Mouse (Mus musculus) neutrophil, adult 59 days (primary cell): ENCODE results near the gene Hipk3. TPM values are rescaled to one million over a fixed set of nuclear protein-coding genes. Genes with fewer than 3 reads are reported as not detected.

Experiments used
- total RNA-seq, 2 experiments: library from RNA; stranded (reverse); gene quantifications; 1 replicate in 1 of 2; 2 replicates in 1 of 2; pipeline ENCODE4 v1.2.4; 2023

Hipk3 gene
- total RNA-seq = 10 to 100 TPM; 36.5 to 37.6 TPM

DNA sequence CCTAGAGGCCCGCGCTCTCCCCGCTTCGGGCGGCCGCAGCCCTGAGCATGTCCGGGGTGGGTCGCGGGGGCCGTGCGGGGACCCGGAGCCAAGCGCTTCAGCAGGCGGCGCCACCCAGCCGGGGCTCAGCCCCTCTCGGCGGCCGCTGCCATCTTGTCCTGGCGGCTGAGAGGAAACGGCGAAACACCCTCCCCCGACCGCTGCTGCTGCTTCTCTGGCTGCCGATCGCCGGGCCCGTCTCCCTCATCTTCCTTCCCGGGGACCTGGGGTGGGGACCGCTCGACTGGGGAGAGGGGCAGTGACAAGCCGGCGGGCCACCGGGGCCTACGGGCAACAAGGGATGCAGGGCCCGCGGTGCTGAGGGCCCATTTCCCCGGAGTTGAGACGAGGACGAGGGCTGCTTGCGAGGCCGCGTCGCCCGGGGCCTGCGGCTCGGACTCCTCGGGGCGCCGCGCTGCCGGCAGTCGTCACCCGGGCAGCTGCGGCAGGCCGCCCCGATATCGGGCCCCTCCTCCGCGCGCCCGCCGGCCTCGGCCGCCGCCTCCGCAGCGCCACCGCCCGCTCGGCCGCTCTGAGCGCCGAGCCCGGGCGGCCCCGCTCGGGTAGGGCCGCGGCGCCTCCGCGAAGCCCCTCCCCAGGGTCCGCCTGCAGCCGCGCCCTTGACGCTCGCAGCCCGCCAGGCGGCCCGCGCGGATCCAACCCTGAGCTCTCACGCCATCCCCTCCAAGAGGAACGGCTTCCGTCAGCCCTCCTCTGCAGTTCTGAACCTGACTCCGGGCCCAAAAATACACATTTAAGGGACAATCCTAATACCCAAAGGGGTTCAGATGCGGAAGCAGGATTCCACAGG is at the start of gene Hipk3:
Hipk3 (minus strand) TSS at position 496 of the 850 bp plus-strand sequence.

DNA sequence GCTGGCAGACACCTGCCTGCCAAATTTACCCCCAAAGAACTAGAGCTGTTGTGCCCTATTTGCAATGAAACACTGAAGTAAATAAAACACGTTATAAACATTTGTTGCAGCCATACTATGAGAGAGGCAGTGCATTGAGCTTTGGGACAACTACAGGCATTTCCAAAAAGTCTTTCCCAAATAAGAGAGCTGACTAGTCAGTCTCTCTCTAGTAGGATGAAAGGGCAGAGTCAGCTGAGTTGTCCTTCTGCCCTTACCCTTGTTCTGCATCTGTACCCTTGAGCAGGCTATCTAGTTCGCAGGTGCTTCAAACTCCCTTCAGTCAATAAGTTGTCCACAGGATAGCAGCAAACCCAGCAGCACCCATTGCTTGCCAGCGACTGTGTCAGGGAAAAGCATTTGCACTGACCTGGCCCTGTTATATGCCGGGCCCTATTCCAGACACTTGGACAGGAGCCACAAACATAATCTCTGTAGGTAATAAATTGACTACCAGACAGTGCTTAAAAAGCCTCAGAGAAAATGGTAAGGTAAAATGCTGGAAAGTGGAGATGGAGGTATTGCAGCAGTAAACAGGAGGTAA is 83.2 kb downstream of the Hipk3 start, which contains the start of gene D430041D05Rik:
D430041D05Rik (minus strand) TSS at position 51 of the 583 bp plus-strand sequence.

Other genes starting within 250 kb of the Hipk3 start
- gene D430041D05Rik, start 83.4 kb downstream of the Hipk3 start, total RNA-seq = under 1 TPM in 1 of 2 experiments, not detected in 1; 0.04 TPM
- gene Cstf3, start 96.1 kb upstream of the Hipk3 start, total RNA-seq = 10 to 100 TPM; 31.0 to 31.2 TPM
- 1 to 10 TPM; 4.1 to 4.2 TPM for gene Tcp11l1, start 217.7 kb upstream of the Hipk3 start, total RNA-seq
- not detected for gene Pin1rt1, start 221.9 kb upstream of the Hipk3 start, total RNA-seq
- gene Depdc7, start 248.4 kb upstream of the Hipk3 start, total RNA-seq = 1 to 10 TPM; 5.1 to 5.2 TPM